Mouse (Mus musculus): ENCODE measurements around the gene Kdm4b.

DNA sequence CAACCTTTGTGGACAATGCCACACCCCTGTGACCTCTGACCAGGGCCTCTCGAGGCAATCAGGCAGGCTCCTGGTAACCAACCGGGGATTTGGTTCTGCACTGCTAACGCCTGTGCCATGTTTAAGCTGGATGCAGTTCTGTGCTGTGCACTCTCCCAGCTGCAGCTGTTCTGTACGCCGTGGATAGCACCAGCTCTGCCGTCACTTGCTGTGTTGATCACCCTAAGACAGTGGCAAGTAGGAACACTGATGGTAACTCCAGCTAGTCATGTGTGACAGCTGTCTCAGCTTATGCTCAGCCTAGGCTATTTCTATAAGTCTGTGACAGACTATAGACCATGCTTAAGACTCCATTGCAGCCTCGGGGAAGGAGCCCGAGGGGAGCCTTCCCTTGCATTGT, 57.1 kb downstream of the Kdm4b start:
- no peak for TF ChIP-seq POLR2A (IDR thresholded peaks at IDR 0.05; ENCODE audit: extremely low read depth, insufficient read depth, low read length)
- TF ChIP-seq CTCF (IDR thresholded peaks at IDR 0.05; ENCODE audit: low read depth, low read length), result no peak

Measured in liver, adult 2 months (tissue).